ENCODE assay signal across 8 mouse cellular contexts in genomic region chr9:3531521-3531965, GRCm38 (mm10). TPM values are rescaled to one million over a fixed set of nuclear protein-coding genes. Genes with fewer than 3 reads are reported as not detected.
DNase-seq lines count a peak whose midpoint lies in the region; ATAC-seq and TF ChIP-seq lines count a peak whose summit lies in the region.

No protein-coding gene starts in this region.

- H3K36me3 ChIP-seq in heart, adult 2 months (ENCODE audit: control insufficient read depth, insufficient read depth, low read length) = no peaks in the 10 kb centered on the region
- no peaks in the 10 kb centered on the region for H3K36me3 ChIP-seq in stomach, embryonic 15.5 days

- no peak for TF ChIP-seq POLR2A in heart, adult 2 months (IDR thresholded peaks at IDR 0.05; ENCODE audit: insufficient read depth, low read depth, low read length)
- no peak for TF ChIP-seq POLR2A in cerebellum, adult 2 months (IDR thresholded peaks at IDR 0.05; ENCODE audit: borderline replicate concordance, insufficient read depth, low read length)

- TF ChIP-seq EP300 in heart, adult 2 months (IDR thresholded peaks at IDR 0.05; ENCODE audit: insufficient read depth, low read depth, low read length) = no peak

- H3K4me3 ChIP-seq in heart, adult 2 months = peak overlapping the region; percentile 51; the same call in 1 of the 2 replicates
- H3K4me3 ChIP-seq in cerebellum, adult 2 months (replicated peaks; ENCODE audit: insufficient read depth, low read depth, low read length) = peak overlapping the region; percentile 70
- H3K4me3 ChIP-seq in stomach, embryonic 15.5 days (replicated peaks) = peak overlapping the region; percentile 66

- no peak for TF ChIP-seq CTCF in heart, adult 2 months (IDR thresholded peaks at IDR 0.05)
- no peak for TF ChIP-seq CTCF in cerebellum, adult 2 months (IDR thresholded peaks at IDR 0.05; ENCODE audit: borderline replicate concordance, insufficient read depth, low read depth, low read length)

- DNase-seq in heart, adult 2 months = peak; percentile 9 to 20
- no peak for DNase-seq in heart, postnatal 36 days
- peak; percentile 40 to 59 for DNase-seq in cerebellum, adult 2 months
- DNase-seq in layer of hippocampus, adult 8-10 months (ENCODE audit: low spot score in 2 of 2) = peak; percentile 62 to 66
- peak; percentile 40 for DNase-seq in mesoderm, embryonic 11.5 days (ENCODE audit: low read depth, low spot score)
- DNase-seq in thymus, postnatal 14 days = no peak

- peak; percentile 85 for ATAC-seq in frontal cortex, adult (ENCODE audit: low TSS enrichment)
- ATAC-seq in stomach, embryonic 15.5 days (ENCODE audit: insufficient read depth, low FRiP score, low read depth) = no peak

- WGBS in heart, adult 2 months = 6% methylated on average over 15 of the region's 15 CpGs
- under 1% methylated on average over 15 of the region's 15 CpGs for WGBS in cerebellum, adult 2 months
- 3% methylated on average over 15 of the region's 15 CpGs for WGBS in stomach, embryonic 15.5 days

- H3K27ac ChIP-seq in heart, adult 2 months = peak overlapping the region; percentile 31; the same call in 1 of the 2 replicates
- H3K27ac ChIP-seq in cerebellum, adult 2 months (ENCODE audit: insufficient read depth, low read length) = peak overlapping the region; percentile 81; the same call in 1 of the 2 replicates
- H3K27ac ChIP-seq in stomach, embryonic 15.5 days = 0 out of 2 replicates have a peak overlapping the region, but pooled peaks have one; percentile 40

- no peaks in the 10 kb centered on the region for H3K9me3 ChIP-seq in stomach, embryonic 15.5 days

- intact Hi-C loops in heart, adult 2 months (cut with DNase I) = no loop called here
- intact Hi-C loops in heart, postnatal 36 days (cut with DNase I) = no loop called here

- peak overlapping the region; percentile 93 for H3K4me2 ChIP-seq in stomach, embryonic 15.5 days

- no peaks in the 10 kb centered on the region for H3K79me2 ChIP-seq in heart, adult 2 months (replicated peaks; ENCODE audit: control insufficient read depth, insufficient read depth, low read length)

- no peaks in the 10 kb centered on the region; the same call in 1 of the 2 replicates for H3K27me3 ChIP-seq in heart, adult 2 months (ENCODE audit: control insufficient read depth, insufficient read depth, low read length)
- H3K27me3 ChIP-seq in cerebellum, adult 2 months (ENCODE audit: control insufficient read depth, insufficient read depth, low read length) = no peaks in the 10 kb centered on the region
- no peaks in the 10 kb centered on the region for H3K27me3 ChIP-seq in stomach, embryonic 15.5 days (replicated peaks)

- H3K4me1 ChIP-seq in heart, adult 2 months (ENCODE audit: control insufficient read depth, insufficient read depth, low read length) = no peaks in the 10 kb centered on the region
- no peaks in the 10 kb centered on the region for H3K4me1 ChIP-seq in cerebellum, adult 2 months (ENCODE audit: control insufficient read depth, insufficient read depth, low read length)
- no peaks in the 10 kb centered on the region for H3K4me1 ChIP-seq in stomach, embryonic 15.5 days

- peak overlapping the region; percentile 55 for H3K9ac ChIP-seq in heart, adult 2 months (ENCODE audit: low read depth, low read length)
- H3K9ac ChIP-seq in stomach, embryonic 15.5 days = no peak overlapping the region

RNA-seq across cellular contexts. Expression of gene Gucy1a2, which starts 1.0 kb away (rescaled TPM):
- 1 to 10 TPM; 7.2 to 9.8 TPM for total RNA-seq in heart, adult 2 months (2021)
- 0.80 and 1.7 TPM in 2 replicates for polyA plus RNA-seq in heart, adult 2 months (2012; rRNA removed)
- total RNA-seq in heart, postnatal 36 days (2021) = 1 to 10 TPM; 9.4 to 9.9 TPM
- 4.9 and 5.0 TPM in 2 replicates for polyA plus RNA-seq in cerebellum, adult 2 months (2012; rRNA removed)
- 10 to 100 TPM; 58.0 to 70.0 (median 61.7) TPM for total RNA-seq in layer of hippocampus, adult 8-10 months (2022)
- polyA plus RNA-seq in stomach, embryonic 15.5 days (2015; fragmentation: Nextera tagmentation; extraction: Ambion mirVana) = 1.6 TPM in 2 replicates

Comparison
In these comparisons a context has a peak if more than half of its experiments do, and no peak if none do; other contexts are left out.
1. DNase-seq: peak in heart, adult 2 months (2 of 2), cerebellum, adult 2 months (2 of 2), layer of hippocampus, adult 8-10 months (2 of 2) and mesoderm, embryonic 11.5 days (single experiment); none in heart, postnatal 36 days (0 of 2) and thymus, postnatal 14 days (single experiment).
2. H3K27ac ChIP-seq: peak in every context shown above with its lines; median percentile 81 in cerebellum, adult 2 months; 40 in stomach, embryonic 15.5 days; 31 in heart, adult 2 months.
3. RNA of gene Gucy1a2, which starts 1.0 kb away (total RNA-seq): 58.0 to 70.0 TPM in layer of hippocampus, adult 8-10 months; 9.4 to 9.9 TPM in heart, postnatal 36 days and 7.2 to 9.8 TPM in heart, adult 2 months; every median in the first group is over 4 times any median in the second.
4. Peak in every context shown above with its lines, with median percentiles within 50 percentile points of each other: H3K4me3 ChIP-seq.